Mouse (Mus musculus) heart, adult 2 months (tissue): ENCODE measurements around the gene Wdr4. TPM values are rescaled to one million over a fixed set of nuclear protein-coding genes. Genes with fewer than 3 reads are reported as not detected.

Experiments
- DNase-seq, 2 experiments: peaks; one replicate each; pipeline ENCODE4 v3.0.0; 2021
- H3K27ac ChIP-seq: fragments of 200-600 bp; 2 replicates; pipeline ENCODE4 v1.8.1; 2022
- H3K27me3 ChIP-seq: fragments of 200-500 bp; 2 replicates; pipeline ENCODE4 v1.6.1; 2012; ENCODE audit warnings: mild to moderate bottlenecking, low read length, inconsistent platforms, mixed read lengths; ENCODE audit not compliant: control insufficient read depth, insufficient read depth
- H3K36me3 ChIP-seq: fragments of 200-500 bp; 2 replicates; pipeline ENCODE4 v1.6.1; 2012; ENCODE audit warnings: low read length, inconsistent platforms; ENCODE audit not compliant: control insufficient read depth, insufficient read depth
- H3K4me1 ChIP-seq: fragments of 200-500 bp; 2 replicates; pipeline ENCODE4 v1.6.1; 2011; ENCODE audit warnings: low read length; ENCODE audit not compliant: control insufficient read depth, insufficient read depth
- H3K4me3 ChIP-seq: fragments of 200-600 bp; 2 replicates; pipeline ENCODE4 v1.8.1; 2022
- H3K79me2 ChIP-seq: fragments of 200-500 bp; replicated peaks from 2 replicates; pipeline ENCODE4 v1.6.1; 2012; ENCODE audit warnings: mild to moderate bottlenecking, inconsistent platforms, low read length, moderate library complexity, mixed read lengths; ENCODE audit not compliant: control insufficient read depth, insufficient read depth
- H3K9ac ChIP-seq: fragments of 200-500 bp; 2 replicates; pipeline ENCODE4 v1.6.1; 2012; ENCODE audit warnings: low read depth, mild to moderate bottlenecking, control low read depth, inconsistent platforms, low read length, mixed read lengths
- CTCF ChIP-seq: fragments of 200-600 bp; IDR thresholded peaks from 2 replicates; pipeline ENCODE4 v1.8.1; 2022; ENCODE audit warnings: antibody characterized with exemption, mild to moderate bottlenecking, moderate library complexity
- EP300 ChIP-seq: fragments of 200-500 bp; IDR thresholded peaks from 2 replicates; pipeline ENCODE4 v1.6.1; 2011; ENCODE audit warnings: low read depth, low read length, control low read depth; ENCODE audit not compliant: insufficient read depth
- POLR2A ChIP-seq: fragments of 200-500 bp; IDR thresholded peaks from 2 replicates; pipeline ENCODE4 v1.6.1; 2011; ENCODE audit warnings: mild to moderate bottlenecking, low read depth, low read length, control low read depth; ENCODE audit not compliant: insufficient read depth
- WGBS: fragments of 180-500 bp; shearing (Covaris S2); methylation state at CpG from one replicate; pipeline ENCODE4 v1.1.7; 2018; 5-methylcytosine and 5-hydroxymethylcytosine counted together
- intact Hi-C: fragments of 180-260 bp; cut with DNase I; formaldehyde crosslinking; loops from one replicate; pipeline ENCODE4 v1.15.1; 2025
- long read RNA-seq: library from polyadenylated mRNA; stranded (forward); transcript quantifications from one replicate; pipeline ENCODE4 v2.0.0, GENCODE M21; 2021
- polyA plus RNA-seq: library from polyadenylated mRNA; depleted of rRNA; stranded (reverse); fragments of >200 nt; gene quantifications from 2 replicates; pipeline ENCODE4 v1.2.3, GENCODE M21; 2012; rRNA removed
- total RNA-seq, 2 experiments: library from RNA; stranded (reverse); gene quantifications; 2 replicates each; pipeline ENCODE4 v1.2.3; 2021

Gene Wdr4
- total RNA-seq (1 to 10 TPM; 5.2 to 5.6 TPM), polyA plus RNA-seq (9.8 and 9.9 TPM in 2 replicates)
- long read RNA-seq, full-length matches to known transcripts = 5 of 7 reads
- long read RNA-seq, partial matches to known transcripts = 0 of 7 reads
- long read RNA-seq, other reads (novel, unspliced or antisense) = 2 of 7 reads

- Histone ChIP-seq H3K36me3 (peaks cover 8% of the 10 kb centered on the region), H3K27ac (peak within 1 kb of the TSS; percentile 85), H3K9ac (peak within 1 kb of the TSS; percentile 77), H3K79me2 (peaks cover 1% of the 10 kb centered on the region; the same call in 1 of the 2 replicates), H3K4me1 (peaks cover 5% of the 10 kb centered on the region), H3K4me3 (peak within 1 kb of the TSS; percentile 96), H3K27me3 (no peaks in the 10 kb centered on the region)
- DNase-seq = peak; percentile 98 to 99
- intact Hi-C loops = loop anchor here (2.0 kb wide), 1 partner anchor 43 kb away; no protein-coding TSS in a partner anchor
- WGBS = under 1% methylated on average over 45 of the region's 45 CpGs
- TF ChIP-seq CTCF = peak; percentile 39
- peak; percentile 96 for TF ChIP-seq POLR2A
- TF ChIP-seq EP300 = peak; percentile 48; the same call in 1 of the 2 replicates
Observed at GRCm38 (mm10) chr17:31519946-31520838, at the start of gene Wdr4, which contains the start of gene Ndufv3. Gene Wdr4 (minus strand): TSS chr17:31519980. Gene Ndufv3 (plus strand): TSS chr17:31520115.

- no peaks in the 10 kb centered on the region for H3K27me3 ChIP-seq
- 47% methylated on average over 6 of the region's 6 CpGs for WGBS
- H3K4me3 ChIP-seq = no peak overlapping the region
- no peak for DNase-seq
- intact Hi-C loops = loop anchor here (5.0 kb wide), 2 partner anchors 54 to 91 kb away; partner anchors contain the start of gene U2af1
- H3K36me3 ChIP-seq = peaks cover 3% of the 10 kb centered on the region
- no peak overlapping the region for H3K9ac ChIP-seq
- H3K79me2 ChIP-seq = peaks cover 8% of the 10 kb centered on the region
- H3K4me1 ChIP-seq = peaks cover 13% of the 10 kb centered on the region
- no peak overlapping the region; the same call in 1 of the 2 replicates for H3K27ac ChIP-seq
- TF ChIP-seq CTCF = no peak
- TF ChIP-seq EP300 = no peak
- no peak for TF ChIP-seq POLR2A
Observed at GRCm38 (mm10) chr17:31566276-31566675, 46.5 kb upstream of the Wdr4 start.

- TF ChIP-seq POLR2A = no peak
- TF ChIP-seq CTCF = 0 out of 2 replicates have a peak, but pooled peaks have one; percentile 12
- Histone ChIP-seq H3K79me2 (peaks cover 8% of the 10 kb centered on the region), H3K27me3 (no peaks in the 10 kb centered on the region), H3K27ac (peak overlapping the region; percentile 89), H3K4me1 (peaks cover 11% of the 10 kb centered on the region), H3K36me3 (peaks cover 3% of the 10 kb centered on the region), H3K4me3 (peak overlapping the region; percentile 84), H3K9ac (peak overlapping the region; percentile 98)
- intact Hi-C loops = loop anchor here (5.0 kb wide), 2 partner anchors 53 to 92 kb away; partner anchors contain the start of gene U2af1
- 1% methylated on average over 74 of the region's 88 CpGs for WGBS
- DNase-seq = peak in 1 of 2 experiments; percentile 80
Observed at GRCm38 (mm10) chr17:31565141-31566056, 45.6 kb upstream of the Wdr4 start.

- no peak for DNase-seq
- H3K9ac ChIP-seq = peak overlapping the region; percentile 98
- under 1% methylated on average over 44 of the region's 44 CpGs for WGBS
- peaks cover 3% of the 10 kb centered on the region for H3K36me3 ChIP-seq
- H3K27ac ChIP-seq = peak overlapping the region; percentile 89
- intact Hi-C loops = loop anchor here (5.0 kb wide), 2 partner anchors 52 to 93 kb away; partner anchors contain the start of gene U2af1
- TF ChIP-seq POLR2A = no peak
- TF ChIP-seq EP300 = no peak
- no peak for TF ChIP-seq CTCF
- H3K79me2 ChIP-seq = peaks cover 8% of the 10 kb centered on the region
- peak overlapping the region; percentile 84 for H3K4me3 ChIP-seq
- H3K27me3 ChIP-seq = no peaks in the 10 kb centered on the region
- H3K4me1 ChIP-seq = peaks cover 11% of the 10 kb centered on the region
Observed at GRCm38 (mm10) chr17:31564858-31565140, 45.0 kb upstream of the Wdr4 start.

- peak; percentile 97 to 99 for DNase-seq
- TF ChIP-seq POLR2A = peak; percentile 85
- no peak for TF ChIP-seq CTCF
- peak; percentile 70; the same call in 1 of the 2 replicates for TF ChIP-seq EP300
- intact Hi-C loops = no loop called here
- WGBS = under 1% methylated on average over 70 of the region's 72 CpGs
- H3K79me2 ChIP-seq = peaks cover 8% of the 10 kb centered on the region
- peak within 1 kb of the TSS; percentile 84 for H3K4me3 ChIP-seq
- H3K9ac ChIP-seq = peak within 1 kb of the TSS; percentile 98
- peaks cover 3% of the 10 kb centered on the region for H3K36me3 ChIP-seq
- H3K4me1 ChIP-seq = peaks cover 11% of the 10 kb centered on the region
- H3K27ac ChIP-seq = peak within 1 kb of the TSS; percentile 99
- no peaks in the 10 kb centered on the region for H3K27me3 ChIP-seq
Observed at GRCm38 (mm10) chr17:31564015-31564857, 44.5 kb upstream of the Wdr4 start, which contains the start of gene Pknox1. Gene Pknox1 (plus strand): TSS chr17:31564734.
